Mouse (Mus musculus): ENCODE data around the gene Nufip2. TPM values are rescaled to one million over a fixed set of nuclear protein-coding genes. Genes with fewer than 3 reads are reported as not detected.

Gene Nufip2
- polyA plus RNA-seq, 1 experiment from 2014 or later: 3.8 TPM

DNA sequence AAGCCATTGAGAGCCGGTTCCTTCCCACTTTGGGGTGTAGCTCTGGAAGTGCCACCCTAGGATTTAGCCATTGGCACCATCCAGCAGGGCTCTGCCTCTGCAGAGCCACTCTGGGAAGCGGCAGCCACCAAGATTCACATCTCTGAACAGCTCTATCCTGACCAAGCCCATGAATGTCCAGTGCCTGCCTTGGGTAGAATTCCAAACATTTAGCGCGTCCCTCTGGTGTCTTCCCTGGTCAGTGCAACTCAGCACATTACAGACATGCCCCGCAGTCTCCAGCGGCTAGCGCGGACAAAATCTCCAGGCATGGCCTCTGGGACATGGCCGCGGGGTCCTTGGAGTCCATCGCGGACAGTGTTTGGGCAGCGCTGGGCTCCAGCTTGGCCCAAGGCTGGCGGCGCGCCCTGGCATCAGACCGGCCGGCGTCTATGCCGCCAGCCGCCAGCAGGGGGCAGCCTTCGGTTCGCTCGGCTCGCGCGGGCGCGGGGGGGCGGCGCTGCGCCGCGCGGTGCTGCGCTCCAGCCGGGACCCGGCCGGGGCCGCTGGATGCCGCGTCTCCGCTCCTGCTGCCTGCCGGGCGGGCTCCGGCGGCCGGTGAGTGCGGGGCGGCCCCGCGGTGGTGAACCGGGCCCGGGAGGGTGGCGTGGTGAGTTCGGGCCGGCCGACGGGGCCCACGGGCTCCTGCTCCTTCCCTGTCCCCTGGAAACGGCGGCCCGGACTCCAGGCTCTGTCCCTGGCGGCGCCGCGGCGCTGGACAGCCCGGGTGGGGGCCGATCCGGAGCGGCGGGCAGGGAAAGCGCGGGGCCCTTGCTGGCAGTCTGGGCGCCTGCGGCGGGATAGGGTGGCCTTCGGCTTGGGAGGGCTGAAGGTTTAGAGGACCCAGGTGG is 77.1 kb downstream of the Nufip2 start, which contains the start of gene Myo18a:
Myo18a (plus strand) TSS at position 464 of the 890 bp plus-strand sequence.
- ATAC-seq: peak; percentile 73
- peak within 1 kb of the TSS; percentile 95 for H3K9ac ChIP-seq (ENCODE audit: low read depth, low read length)
- no peaks in the 10 kb centered on the region for H3K36me3 ChIP-seq (ENCODE audit: control insufficient read depth, insufficient read depth, low read length)
- H3K27me3 ChIP-seq (replicated peaks; ENCODE audit: control insufficient read depth, insufficient read depth, low read length): no peaks in the 10 kb centered on the region
- H3K4me3 ChIP-seq (ENCODE audit: low read length): peak within 1 kb of the TSS; percentile 85
- peak within 1 kb of the TSS; percentile 86 for H3K4me2 ChIP-seq (ENCODE audit: low read depth, low read length)
- H3K9me3 ChIP-seq (ENCODE audit: control insufficient read depth, low read length): no peaks in the 10 kb centered on the region
- H3K4me1 ChIP-seq (ENCODE audit: control insufficient read depth, insufficient read depth, low read length): peaks cover 37% of the 10 kb centered on the region
- peak within 1 kb of the TSS; percentile 88 for H3K27ac ChIP-seq (ENCODE audit: low read length)
- 2% methylated on average over 66 of the region's 79 CpGs for WGBS

DNA sequence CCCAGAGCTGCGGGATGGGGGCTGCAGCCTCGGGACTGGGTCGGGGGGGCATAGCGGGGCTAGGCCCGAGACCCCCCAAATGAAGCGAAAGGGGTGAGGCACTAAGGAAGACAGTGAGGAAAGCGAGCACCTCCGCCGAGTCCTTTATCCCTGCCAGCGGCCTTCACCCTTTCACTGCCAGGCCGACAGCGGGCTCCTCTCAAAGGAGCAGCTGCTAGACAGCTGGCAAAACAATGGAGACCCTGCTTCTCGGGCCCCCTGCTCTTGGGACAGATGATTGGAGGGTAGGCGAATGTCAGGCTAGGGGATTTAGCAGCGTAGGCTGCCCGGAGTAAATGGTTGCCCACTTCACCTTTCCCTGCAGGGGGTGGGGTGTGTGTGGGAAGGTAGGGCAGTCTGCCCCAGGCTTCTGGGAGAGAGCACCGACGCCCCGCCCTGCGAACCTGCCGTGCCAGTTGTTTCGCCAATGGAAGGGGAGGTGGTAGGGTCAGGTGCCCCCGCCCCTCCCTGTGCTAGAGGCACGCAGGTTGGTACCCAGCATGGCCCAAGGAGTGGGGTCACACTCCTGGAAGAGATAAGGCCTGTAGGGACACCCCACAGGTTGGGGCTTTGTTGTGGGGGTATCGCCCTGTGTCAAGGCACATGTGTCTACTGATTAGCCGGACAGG is 77.9 kb downstream of the Nufip2 start:
- peak overlapping the region; percentile 86 for H3K4me2 ChIP-seq (ENCODE audit: low read depth, low read length)
- H3K4me3 ChIP-seq (ENCODE audit: low read length): peak overlapping the region; percentile 85
- H3K9me3 ChIP-seq (ENCODE audit: control insufficient read depth, low read length): no peaks in the 10 kb centered on the region
- H3K9ac ChIP-seq (ENCODE audit: low read depth, low read length): peak overlapping the region; percentile 95
- peak; percentile 57 for ATAC-seq
- H3K27ac ChIP-seq (ENCODE audit: low read length): peak overlapping the region; percentile 88
- peaks cover 37% of the 10 kb centered on the region for H3K4me1 ChIP-seq (ENCODE audit: control insufficient read depth, insufficient read depth, low read length)
- no peaks in the 10 kb centered on the region for H3K36me3 ChIP-seq (ENCODE audit: control insufficient read depth, insufficient read depth, low read length)
- 4% methylated on average over 25 of the region's 26 CpGs for WGBS
- no peaks in the 10 kb centered on the region for H3K27me3 ChIP-seq (replicated peaks; ENCODE audit: control insufficient read depth, insufficient read depth, low read length)

DNA sequence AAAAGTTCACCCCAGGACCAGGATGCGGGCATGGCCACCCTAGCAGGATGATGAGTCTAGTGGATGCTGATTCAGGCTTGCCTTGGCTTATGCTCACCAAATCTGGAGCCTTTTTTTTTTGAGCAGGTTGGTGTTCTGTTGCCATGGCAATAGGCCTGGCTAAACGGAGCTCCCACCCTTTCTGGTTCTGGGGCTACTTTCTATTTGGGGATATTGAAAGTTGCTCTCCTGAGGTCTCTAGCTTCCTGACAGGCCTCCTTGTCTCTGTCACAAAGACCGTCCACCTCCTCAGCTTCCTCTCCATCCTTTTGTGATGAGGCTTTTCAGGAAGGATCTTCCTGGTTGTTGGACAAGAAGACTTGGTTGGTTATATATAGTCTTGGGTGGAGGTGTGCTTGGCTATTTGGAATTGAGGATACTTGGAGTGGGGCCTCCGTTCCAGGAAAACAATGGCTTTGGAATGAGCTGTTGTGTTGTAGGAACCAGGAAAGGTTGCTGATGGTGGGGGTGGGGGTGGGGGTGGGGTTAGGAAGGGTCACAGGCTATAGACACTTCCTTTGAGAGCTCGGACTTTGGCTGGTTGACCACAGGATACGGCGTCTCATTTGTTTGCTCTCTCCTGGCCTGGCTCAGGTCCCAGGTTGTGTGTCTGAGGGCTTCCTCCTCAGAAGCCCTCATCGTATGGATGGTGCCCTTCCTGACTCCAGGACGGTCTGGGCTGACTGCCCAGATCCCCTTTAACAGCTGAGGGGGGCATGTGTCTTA is 78.9 kb downstream of the Nufip2 start:
- Histone ChIP-seq H3K9ac (ENCODE audit: low read depth, low read length) (peak overlapping the region; percentile 95), H3K4me1 (ENCODE audit: control insufficient read depth, insufficient read depth, low read length) (peaks cover 40% of the 10 kb centered on the region), H3K9me3 (ENCODE audit: control insufficient read depth, low read length) (no peaks in the 10 kb centered on the region), H3K27ac (ENCODE audit: low read length) (peak overlapping the region; percentile 91), H3K27me3 (replicated peaks; ENCODE audit: control insufficient read depth, insufficient read depth, low read length) (no peaks in the 10 kb centered on the region), H3K36me3 (ENCODE audit: control insufficient read depth, insufficient read depth, low read length) (no peaks in the 10 kb centered on the region), H3K4me2 (ENCODE audit: low read depth, low read length) (peak overlapping the region; percentile 86), H3K4me3 (ENCODE audit: low read length) (peak overlapping the region; percentile 85; the same call in 1 of the 2 replicates)
- no peak for ATAC-seq
- 51% methylated on average over 9 of the region's 9 CpGs for WGBS

DNA sequence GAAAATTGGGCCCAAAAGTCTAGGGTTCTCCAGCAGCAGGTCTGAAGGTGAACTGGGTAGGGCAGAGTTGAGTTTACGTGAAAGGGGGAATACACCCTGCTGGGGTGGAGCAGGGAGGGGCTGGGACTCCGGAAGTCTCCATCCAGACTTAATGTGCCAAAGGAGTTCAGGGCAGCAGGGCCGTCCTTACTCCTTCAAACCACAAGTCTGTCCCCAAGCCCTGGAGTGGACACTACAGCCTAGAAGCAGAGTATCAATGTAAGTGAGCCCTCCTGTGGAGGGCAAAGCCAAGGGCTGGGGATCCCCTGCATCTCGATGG is 79.5 kb downstream of the Nufip2 start:
- Histone ChIP-seq H3K9ac (ENCODE audit: low read depth, low read length) (peak overlapping the region; percentile 74), H3K27me3 (replicated peaks; ENCODE audit: control insufficient read depth, insufficient read depth, low read length) (no peaks in the 10 kb centered on the region), H3K4me1 (ENCODE audit: control insufficient read depth, insufficient read depth, low read length) (peaks cover 43% of the 10 kb centered on the region), H3K36me3 (ENCODE audit: control insufficient read depth, insufficient read depth, low read length) (no peaks in the 10 kb centered on the region), H3K4me2 (ENCODE audit: low read depth, low read length) (peak overlapping the region; percentile 82), H3K4me3 (ENCODE audit: low read length) (peak overlapping the region; percentile 48), H3K27ac (ENCODE audit: low read length) (peak overlapping the region; percentile 91), H3K9me3 (ENCODE audit: control insufficient read depth, low read length) (no peaks in the 10 kb centered on the region)
- no peak for ATAC-seq
- 47% methylated on average over 4 of the region's 4 CpGs for WGBS

DNA sequence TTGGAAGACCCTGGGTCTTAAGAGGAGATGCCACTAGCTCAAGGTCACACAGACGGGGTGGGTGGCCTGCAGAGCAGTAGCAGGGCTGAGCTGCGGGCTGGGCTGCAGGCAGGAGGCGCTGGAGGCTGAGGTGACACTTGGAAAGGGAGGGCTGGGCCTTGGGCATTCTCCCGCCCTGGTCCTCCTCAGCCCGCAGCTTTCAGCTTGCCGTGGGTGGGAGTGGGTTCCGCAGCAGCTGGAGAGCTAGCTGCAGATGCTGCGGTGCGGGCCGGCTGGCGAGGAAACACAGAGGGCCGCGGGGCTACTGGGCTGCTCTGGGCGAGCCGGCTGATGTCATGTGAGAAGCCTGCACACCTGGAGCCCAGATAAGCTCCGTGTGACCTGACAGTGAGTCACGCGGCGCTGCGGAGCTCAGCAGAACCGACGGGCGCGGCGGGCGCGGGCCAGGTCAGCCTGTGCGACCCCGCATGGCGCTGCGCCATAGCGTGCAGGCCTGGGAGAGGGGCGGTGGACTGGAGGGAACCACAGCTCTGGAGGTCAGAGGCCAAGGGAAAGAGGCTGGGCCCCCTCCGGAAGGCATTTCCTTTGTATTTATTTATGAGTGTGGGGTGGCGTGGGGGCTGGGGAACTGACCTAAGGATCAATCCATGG is 80.5 kb downstream of the Nufip2 start:
- no peaks in the 10 kb centered on the region for H3K36me3 ChIP-seq (ENCODE audit: control insufficient read depth, insufficient read depth, low read length)
- peaks cover 45% of the 10 kb centered on the region for H3K4me1 ChIP-seq (ENCODE audit: control insufficient read depth, insufficient read depth, low read length)
- peak overlapping the region; percentile 48 for H3K4me3 ChIP-seq (ENCODE audit: low read length)
- H3K27ac ChIP-seq (ENCODE audit: low read length): peak overlapping the region; percentile 91
- H3K4me2 ChIP-seq (ENCODE audit: low read depth, low read length): peak overlapping the region; percentile 82
- 3% methylated on average over 35 of the region's 35 CpGs for WGBS
- no peaks in the 10 kb centered on the region for H3K27me3 ChIP-seq (replicated peaks; ENCODE audit: control insufficient read depth, insufficient read depth, low read length)
- peak overlapping the region; percentile 74 for H3K9ac ChIP-seq (ENCODE audit: low read depth, low read length)
- no peaks in the 10 kb centered on the region for H3K9me3 ChIP-seq (ENCODE audit: control insufficient read depth, low read length)
- ATAC-seq: peak; percentile 72

DNA sequence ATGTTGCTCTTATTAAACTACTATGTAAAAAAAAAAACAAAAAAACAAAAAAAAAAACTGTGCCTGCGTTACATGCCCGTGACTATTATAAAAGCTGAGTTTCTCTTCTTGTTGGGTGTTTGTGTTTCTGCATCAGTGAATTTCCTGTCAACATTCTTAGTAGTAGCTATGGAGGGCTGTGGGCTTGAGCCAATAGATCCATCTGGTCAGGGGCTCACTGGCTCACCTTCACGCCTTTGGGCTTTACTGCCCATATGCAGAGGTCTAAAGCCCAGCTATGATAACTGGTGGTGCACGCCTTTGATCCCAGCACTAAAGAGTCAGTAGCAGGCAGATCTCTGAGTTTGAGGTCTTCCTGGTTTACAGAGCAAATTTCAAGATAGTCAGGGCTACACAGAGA is 83.5 kb downstream of the Nufip2 start:
- H3K4me2 ChIP-seq (ENCODE audit: low read depth, low read length): no peak overlapping the region
- no peak overlapping the region for H3K4me3 ChIP-seq (ENCODE audit: low read length)
- 78% methylated on average over 4 of the region's 4 CpGs for WGBS
- no peaks in the 10 kb centered on the region for H3K27me3 ChIP-seq (replicated peaks; ENCODE audit: control insufficient read depth, insufficient read depth, low read length)
- no peak for ATAC-seq
- H3K9me3 ChIP-seq (ENCODE audit: control insufficient read depth, low read length): no peaks in the 10 kb centered on the region
- 0 out of 2 replicates have a peak overlapping the region, but pooled peaks have one; percentile 49 for H3K27ac ChIP-seq (ENCODE audit: low read length)
- H3K4me1 ChIP-seq (ENCODE audit: control insufficient read depth, insufficient read depth, low read length): peaks cover 40% of the 10 kb centered on the region
- no peaks in the 10 kb centered on the region for H3K36me3 ChIP-seq (ENCODE audit: control insufficient read depth, insufficient read depth, low read length)
- no peak overlapping the region for H3K9ac ChIP-seq (ENCODE audit: low read depth, low read length)

DNA sequence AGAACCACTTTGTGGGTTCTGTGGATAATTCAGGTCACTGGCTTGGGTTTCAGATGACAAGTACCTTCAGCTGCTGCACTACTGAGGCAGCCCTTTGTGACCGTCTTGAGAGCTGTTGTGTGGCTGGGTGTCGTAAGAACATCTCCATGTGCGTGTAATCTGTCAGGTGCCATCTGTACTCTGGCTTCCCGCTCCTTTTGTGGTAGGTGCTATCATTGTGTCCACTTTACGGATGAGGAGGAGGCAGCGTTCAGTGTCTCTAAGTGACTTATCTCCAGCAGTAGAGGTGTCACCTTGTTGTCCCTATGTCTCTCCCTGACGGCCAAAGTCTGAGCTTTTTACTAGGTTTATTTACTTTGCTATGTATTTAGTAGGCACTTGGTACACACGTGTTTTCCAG is 84.4 kb downstream of the Nufip2 start:
- Histone ChIP-seq H3K27me3 (replicated peaks; ENCODE audit: control insufficient read depth, insufficient read depth, low read length) (no peaks in the 10 kb centered on the region), H3K4me1 (ENCODE audit: control insufficient read depth, insufficient read depth, low read length) (peaks cover 31% of the 10 kb centered on the region), H3K4me3 (ENCODE audit: low read length) (no peak overlapping the region), H3K36me3 (ENCODE audit: control insufficient read depth, insufficient read depth, low read length) (no peaks in the 10 kb centered on the region), H3K9me3 (ENCODE audit: control insufficient read depth, low read length) (no peaks in the 10 kb centered on the region), H3K27ac (ENCODE audit: low read length) (peak overlapping the region; percentile 61), H3K4me2 (ENCODE audit: low read depth, low read length) (no peak overlapping the region), H3K9ac (ENCODE audit: low read depth, low read length) (0 out of 2 replicates have a peak overlapping the region, but pooled peaks have one; percentile 5)
- WGBS: 63% methylated on average over 8 of the region's 8 CpGs
- no peak for ATAC-seq

DNA sequence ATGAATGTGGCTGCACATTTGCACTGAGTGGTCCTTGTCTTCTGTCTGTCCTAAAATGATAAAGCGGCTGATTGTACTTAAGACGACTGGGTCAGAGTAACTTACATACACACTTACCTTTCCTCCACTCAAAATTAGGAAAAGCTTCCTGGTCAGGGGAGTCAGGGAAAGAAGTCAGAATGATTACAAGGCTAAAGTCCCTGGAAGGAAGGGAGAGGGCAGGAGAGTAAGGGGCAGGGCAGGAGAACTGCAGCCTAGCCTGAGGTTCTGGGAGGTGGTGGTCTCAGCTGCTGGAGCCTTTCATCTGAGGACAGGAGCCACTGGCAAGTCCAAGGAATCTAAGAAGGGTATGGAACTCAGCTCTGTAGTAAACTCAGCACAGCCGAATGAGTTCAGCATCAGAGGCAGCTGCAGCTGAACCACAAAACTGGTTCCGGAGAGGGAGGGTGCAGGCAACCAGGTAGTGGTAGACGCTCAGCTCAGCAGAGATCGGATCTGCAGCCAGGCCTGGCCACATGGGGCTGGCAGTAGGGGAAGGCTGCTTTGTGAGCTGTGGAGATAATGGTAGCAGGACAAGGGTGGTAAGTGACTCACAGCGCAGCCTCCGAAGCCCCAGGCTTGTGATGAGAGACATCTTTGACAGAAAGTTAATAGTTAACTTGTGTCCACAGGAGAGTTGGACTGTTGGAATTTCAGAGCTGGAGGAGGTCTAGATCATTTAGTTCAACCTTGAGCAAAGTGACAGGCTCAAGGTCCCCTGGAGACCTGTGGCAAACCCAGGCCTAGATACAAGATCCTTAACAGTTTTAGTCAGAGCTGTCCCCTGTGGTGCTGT is 86.1 kb downstream of the Nufip2 start:
- H3K4me1 ChIP-seq (ENCODE audit: control insufficient read depth, insufficient read depth, low read length): peaks cover 20% of the 10 kb centered on the region; the same call in 1 of the 2 replicates
- no peaks in the 10 kb centered on the region for H3K36me3 ChIP-seq (ENCODE audit: control insufficient read depth, insufficient read depth, low read length)
- H3K4me2 ChIP-seq (ENCODE audit: low read depth, low read length): peak overlapping the region; percentile 35; the same call in 1 of the 2 replicates
- H3K27me3 ChIP-seq (replicated peaks; ENCODE audit: control insufficient read depth, insufficient read depth, low read length): no peaks in the 10 kb centered on the region
- no peaks in the 10 kb centered on the region for H3K9me3 ChIP-seq (ENCODE audit: control insufficient read depth, low read length)
- 0 out of 2 replicates have a peak overlapping the region, but pooled peaks have one; percentile 3 for H3K4me3 ChIP-seq (ENCODE audit: low read length)
- H3K9ac ChIP-seq (ENCODE audit: low read depth, low read length): peak overlapping the region; percentile 48
- peak overlapping the region; percentile 99 for H3K27ac ChIP-seq (ENCODE audit: low read length)
- WGBS: 48% methylated on average over 8 of the region's 8 CpGs
- ATAC-seq: peak; percentile 94

All from intestine, embryonic 16.5 days (tissue).